Mouse (Mus musculus) MEL (cell line): ENCODE results near the gene Rgs9. TPM values are rescaled to one million over a fixed set of nuclear protein-coding genes. Genes with fewer than 3 reads are reported as not detected.

ENCODE experiments used
- DNase-seq: peaks from one replicate; pipeline ENCODE4 v3.0.0; 2011; ENCODE audit warnings: low read depth, low spot score
- H3K27ac ChIP-seq: 2 replicates; pipeline ENCODE4 v1.5.1; 2012; ENCODE audit warnings: low read depth, mild to moderate bottlenecking, control low read depth, low read length, moderate library complexity; ENCODE audit not compliant: control insufficient read depth
- H3K27me3 ChIP-seq, 2 experiments: fragments of 150-350 bp in 1 of 2; sonication (generic) in 1 of 2; 2 replicates each; pipeline ENCODE4 v1.6.1; 2012; ENCODE audit warnings: low read length in 2 of 2, mild to moderate bottlenecking in 2 of 2, improper control_type of control experiment in 1 of 2, moderate library complexity in 1 of 2; ENCODE audit not compliant: insufficient read depth in 2 of 2, control insufficient read depth in 1 of 2
- H3K36me3 ChIP-seq, 2 experiments: 2 replicates each; pipeline ENCODE4 v1.6.1; 2012 to 2014; ENCODE audit warnings: low read length in 2 of 2, improper control_type of control experiment in 1 of 2, inconsistent platforms in 1 of 2, mild to moderate bottlenecking in 1 of 2; ENCODE audit not compliant: insufficient read depth in 2 of 2, control insufficient read depth in 1 of 2
- H3K4me1 ChIP-seq, 2 experiments: fragments of 150-350 bp in 1 of 2; sonication (generic) in 1 of 2; 2 replicates each; pipeline ENCODE4 v1.6.1; 2012; ENCODE audit warnings: low read length in 2 of 2, improper control_type of control experiment in 1 of 2, mild to moderate bottlenecking in 1 of 2; ENCODE audit not compliant: insufficient read depth in 2 of 2, control insufficient read depth in 1 of 2
- H3K4me3 ChIP-seq, 2 experiments: fragments of 150-350 bp in 1 of 2; sonication (generic) in 1 of 2; 2 replicates each; pipeline ENCODE4 v1.5.1; 2012; ENCODE audit warnings: low read depth in 2 of 2, low read length in 2 of 2, mild to moderate bottlenecking in 2 of 2, moderate library complexity in 2 of 2, control low read depth in 1 of 2, improper control_type of control experiment in 1 of 2; ENCODE audit not compliant: control insufficient read depth in 1 of 2, insufficient read depth in 1 of 2
- H3K79me2 ChIP-seq: 2 replicates; pipeline ENCODE4 v1.6.1; 2012; ENCODE audit warnings: mild to moderate bottlenecking, low read length, moderate library complexity; ENCODE audit not compliant: control insufficient read depth, poor library complexity, insufficient read depth
- H3K9ac ChIP-seq: 2 replicates; pipeline ENCODE4 v1.6.1; 2012; ENCODE audit warnings: low read depth, mild to moderate bottlenecking, control low read depth, low read length, moderate library complexity; ENCODE audit not compliant: control insufficient read depth, poor library complexity, severe bottlenecking
- H3K9me3 ChIP-seq: fragments of 150-350 bp; sonication (generic); replicated peaks from 2 replicates; pipeline ENCODE4 v1.6.1; 2012; ENCODE audit warnings: mild to moderate bottlenecking, low read length, improper control_type of control experiment, moderate library complexity; ENCODE audit not compliant: insufficient read depth
- BHLHE40 ChIP-seq: IDR thresholded peaks from 2 replicates; pipeline ENCODE4 v1.6.1; 2012; ENCODE audit warnings: low read depth, mild to moderate bottlenecking, inconsistent platforms, low read length, improper control_type of control experiment, borderline replicate concordance
- CHD1 ChIP-seq: IDR thresholded peaks from 2 replicates; pipeline ENCODE4 v1.6.1; 2012; ENCODE audit warnings: low read depth, mild to moderate bottlenecking, inconsistent platforms, low read length, improper control_type of control experiment
- CHD2 ChIP-seq: IDR thresholded peaks from 2 replicates; pipeline ENCODE4 v1.6.1; 2011; ENCODE audit warnings: low read length, improper control_type of control experiment
- CTCF ChIP-seq, 3 experiments: IDR thresholded peaks in 2 of 3; conservative IDR thresholded peaks in 1 of 3; 2 replicates each; pipeline ENCODE4 v1.5.1; 2011 to 2012; ENCODE audit warnings: low read length in 3 of 3, low read depth in 2 of 3, mild to moderate bottlenecking in 2 of 3, improper control_type of control experiment in 1 of 3, inconsistent platforms in 1 of 3, mixed read lengths in 1 of 3, moderate library complexity in 1 of 3; ENCODE audit not compliant: control insufficient read depth in 1 of 3, insufficient read depth in 1 of 3, poor library complexity in 1 of 3, severe bottlenecking in 1 of 3
- E2F4 ChIP-seq: IDR thresholded peaks from 2 replicates; pipeline ENCODE4 v1.6.1; 2011; ENCODE audit warnings: low read depth, low read length, improper control_type of control experiment, borderline replicate concordance
- ELF1 ChIP-seq: IDR thresholded peaks from 2 replicates; pipeline ENCODE4 v1.6.1; 2014; ENCODE audit warnings: low read depth, mild to moderate bottlenecking, inconsistent platforms, low read length, improper control_type of control experiment, moderate library complexity
- EP300 ChIP-seq, 2 experiments: IDR thresholded peaks; 2 replicates each; pipeline ENCODE4 v1.6.1; 2011; ENCODE audit warnings: improper control_type of control experiment in 2 of 2, low read length in 2 of 2, low read depth in 1 of 2, mild to moderate bottlenecking in 1 of 2
- GATA1 ChIP-seq: IDR thresholded peaks from 2 replicates; pipeline ENCODE4 v1.6.1; 2011; ENCODE audit warnings: low read depth, low read length, improper control_type of control experiment
- JUND ChIP-seq: IDR thresholded peaks from 2 replicates; pipeline ENCODE4 v1.6.1; 2011; ENCODE audit warnings: low read depth, mild to moderate bottlenecking, improper control_type of control experiment, low read length
- MAFK ChIP-seq: IDR thresholded peaks from 2 replicates; pipeline ENCODE4 v1.6.1; 2011; ENCODE audit warnings: low read depth, mild to moderate bottlenecking, low read length, improper control_type of control experiment, borderline replicate concordance
- MAX ChIP-seq: IDR thresholded peaks from 2 replicates; pipeline ENCODE4 v1.6.1; 2011; ENCODE audit warnings: low read length, improper control_type of control experiment
- MAZ ChIP-seq: IDR thresholded peaks from 2 replicates; pipeline ENCODE4 v1.6.1; 2012; ENCODE audit warnings: low read depth, mild to moderate bottlenecking, inconsistent platforms, low read length, improper control_type of control experiment
- MXI1 ChIP-seq: IDR thresholded peaks from 2 replicates; pipeline ENCODE4 v1.6.1; 2011; ENCODE audit warnings: mild to moderate bottlenecking, low read depth, low read length, improper control_type of control experiment
- MYB ChIP-seq: IDR thresholded peaks from 2 replicates; pipeline ENCODE4 v1.6.1; 2011; ENCODE audit warnings: mild to moderate bottlenecking, low read depth, low read length, improper control_type of control experiment
- NELFE ChIP-seq: IDR thresholded peaks from 2 replicates; pipeline ENCODE4 v1.6.1; 2011; ENCODE audit warnings: low read depth, low read length, improper control_type of control experiment
- NRF1 ChIP-seq: IDR thresholded peaks from 2 replicates; pipeline ENCODE4 v1.6.1; 2014; ENCODE audit warnings: low read depth, mild to moderate bottlenecking, inconsistent platforms, low read length, improper control_type of control experiment, moderate library complexity; ENCODE audit not compliant: poor library complexity, insufficient read depth, severe bottlenecking
- POLR2A ChIP-seq, 2 experiments: IDR thresholded peaks; 2 replicates each; pipeline ENCODE4 v1.6.1; 2011 to 2012; ENCODE audit warnings: low read length in 2 of 2, mild to moderate bottlenecking in 2 of 2, control low read depth in 1 of 2, improper control_type of control experiment in 1 of 2, low read depth in 1 of 2, moderate library complexity in 1 of 2; ENCODE audit not compliant: control insufficient read depth in 1 of 2, insufficient read depth in 1 of 2, poor library complexity in 1 of 2
- POLR2AphosphoS5 ChIP-seq: IDR thresholded peaks from 2 replicates; pipeline ENCODE4 v1.6.1; 2012; ENCODE audit warnings: low read depth, borderline replicate concordance, mild to moderate bottlenecking, inconsistent platforms, low read length, moderate library complexity, mixed read lengths
- RAD21 ChIP-seq: IDR thresholded peaks from 2 replicates; pipeline ENCODE4 v1.6.1; 2011; ENCODE audit warnings: mild to moderate bottlenecking, low read depth, low read length, improper control_type of control experiment
- RCOR1 ChIP-seq: IDR thresholded peaks from 2 replicates; pipeline ENCODE4 v1.6.1; 2012; ENCODE audit warnings: low read depth, mild to moderate bottlenecking, inconsistent platforms, low read length, improper control_type of control experiment
- TAL1 ChIP-seq: IDR thresholded peaks from 2 replicates; pipeline ENCODE4 v1.6.1; 2012; ENCODE audit warnings: mild to moderate bottlenecking, inconsistent platforms, low read length, moderate library complexity, mixed read lengths
- UBTF ChIP-seq: IDR thresholded peaks from 2 replicates; pipeline ENCODE4 v1.6.1; 2012; ENCODE audit warnings: low read depth, mild to moderate bottlenecking, inconsistent platforms, low read length, improper control_type of control experiment, moderate library complexity, borderline replicate concordance; ENCODE audit not compliant: insufficient read depth
- USF1 ChIP-seq: IDR thresholded peaks from 2 replicates; pipeline ENCODE4 v1.6.1; 2014; ENCODE audit warnings: low read depth, mild to moderate bottlenecking, inconsistent platforms, low read length, improper control_type of control experiment, moderate library complexity
- ZC3H11A ChIP-seq: IDR thresholded peaks from 2 replicates; pipeline ENCODE4 v1.6.1; 2012; ENCODE audit warnings: low read depth, mild to moderate bottlenecking, inconsistent platforms, low read length, improper control_type of control experiment
- polyA plus RNA-seq, 2 experiments: library from polyadenylated mRNA; stranded (reverse) in 1 of 2; unstranded in 1 of 2; fragments of >175 nt in 1 of 2; fragments of >200 nt in 1 of 2; gene quantifications; 2 replicates each; pipeline versions ENCODE4 v1.2.1 to v1.2.4; 2012; ENCODE audit warnings: low replicate concordance in 2 of 2, low read depth in 1 of 2; ENCODE audit not compliant: insufficient read length in 2 of 2, insufficient read depth in 1 of 2, missing spikeins in 1 of 2
- total RNA-seq: library from RNA; depleted of rRNA; stranded (reverse); fragments of 300-350 nt; gene quantifications from 2 replicates; pipeline ENCODE4 v1.2.3, GENCODE M21; 2012

Rgs9 gene
- total and polyA plus RNA-seq, 3 experiments = not detected

DNA sequence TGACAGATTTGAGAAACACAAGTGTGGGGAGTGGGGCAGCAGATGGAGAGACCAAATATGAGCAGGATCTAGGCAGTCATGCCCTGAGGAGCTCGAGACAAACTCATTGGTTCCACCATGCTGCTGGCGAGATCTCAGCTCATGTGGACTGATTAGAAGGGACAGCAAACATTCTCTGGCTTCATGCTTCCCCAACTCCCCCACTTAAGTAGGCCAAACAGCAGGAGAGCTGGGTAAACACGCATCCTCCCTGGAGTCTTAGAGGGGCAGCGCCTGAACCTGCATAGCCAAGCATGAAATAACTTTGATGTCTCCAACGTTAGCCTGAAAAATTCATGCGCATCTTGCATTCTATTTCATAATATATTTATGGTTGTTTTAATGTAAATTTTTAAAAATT, 65.1 kb downstream of the Rgs9 start:
- no peak for DNase-seq
- Histone ChIP-seq H3K9me3 (no peaks in the 10 kb centered on the region; the same call in 1 of the 2 replicates), H3K4me1 (no peaks in the 10 kb centered on the region), H3K36me3 (no peaks in the 10 kb centered on the region), H3K27ac (no peak overlapping the region), H3K79me2 (no peaks in the 10 kb centered on the region), H3K9ac (no peak overlapping the region), H3K27me3 (no peaks in the 10 kb centered on the region), H3K4me3 (no peak overlapping the region)
- TF ChIP-seq UBTF (no peak), EP300 (IDR thresholded peaks at IDR 0.05; ENCODE audit: low read depth in 1 of 2, low read length in 2 of 2) (no peak), RAD21 (no peak), CHD1 (no peak), JUND (no peak), CHD2 (no peak), RCOR1 (no peak)

DNA sequence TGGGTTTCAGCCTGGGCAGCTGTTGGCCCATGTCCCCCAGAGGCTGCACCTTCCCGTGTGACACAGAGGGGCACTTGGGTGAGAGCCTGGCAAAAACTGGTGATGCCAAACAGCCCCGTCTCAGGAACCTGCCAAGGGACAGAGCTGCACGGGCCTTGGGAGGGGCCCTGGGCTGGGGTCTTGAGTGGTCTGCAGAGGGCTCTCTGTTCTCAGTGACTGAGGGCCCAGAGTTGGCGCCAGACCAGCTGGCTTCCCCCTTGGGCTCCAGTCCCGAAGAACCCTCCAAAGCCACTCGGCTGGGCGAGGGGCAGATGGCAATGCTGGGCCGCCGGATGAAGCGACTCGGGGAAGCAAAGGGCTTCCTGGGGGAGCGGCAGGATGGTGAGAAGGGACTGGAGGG, 70.8 kb downstream of the Rgs9 start:
- TF ChIP-seq MXI1 (no peak), MAX (no peak), GATA1 (no peak), RAD21 (no peak), TAL1 (no peak), USF1 (no peak), ZC3H11A (no peak), UBTF (no peak), E2F4 (no peak), MYB (no peak), POLR2A (IDR thresholded peaks at IDR 0.05; ENCODE audit: control insufficient read depth in 1 of 2, insufficient read depth in 1 of 2, low read depth in 1 of 2, low read length in 2 of 2, poor library complexity in 1 of 2) (no peak), CTCF (IDR thresholded peaks at IDR 0.05 in 2 of 3, conservative IDR thresholded peaks at IDR 0.05 in 1 of 3; ENCODE audit: control insufficient read depth in 1 of 3, insufficient read depth in 1 of 3, low read depth in 2 of 3, low read length in 3 of 3, poor library complexity in 1 of 3, severe bottlenecking in 1 of 3) (no peak), POLR2AphosphoS5 (no peak), NELFE (no peak), CHD1 (no peak), BHLHE40 (no peak), ELF1 (no peak), MAZ (no peak), MAFK (no peak), NRF1 (no peak)
- TF ChIP-seq, all 39 proteins: peak for 0
- H3K9ac ChIP-seq = no peak overlapping the region
- DNase-seq = no peak
- H3K4me1 ChIP-seq = no peaks in the 10 kb centered on the region
- H3K27ac ChIP-seq = no peak overlapping the region
- no peaks in the 10 kb centered on the region for H3K79me2 ChIP-seq
- H3K9me3 ChIP-seq = no peaks in the 10 kb centered on the region; the same call in 1 of the 2 replicates
- H3K36me3 ChIP-seq = no peaks in the 10 kb centered on the region
- H3K4me3 ChIP-seq = no peak overlapping the region
- no peaks in the 10 kb centered on the region for H3K27me3 ChIP-seq
